Mouse (Mus musculus) hindbrain, embryonic 11.5 days (tissue): ENCODE measurements around the gene Bcl11b. TPM values are rescaled to one million over a fixed set of nuclear protein-coding genes. Genes with fewer than 3 reads are reported as not detected.

Experiments used
- polyA plus RNA-seq: library from polyadenylated mRNA; unstranded; fragments of >200 nt; fragmentation: Nextera tagmentation; extraction: Ambion mirVana; gene quantifications from 2 replicates; pipeline ENCODE4 v1.2.1, GENCODE M21; 2014

Bcl11b gene
- polyA plus RNA-seq, 1 experiment from 2014 or later: 6.8 TPM

Other genes with a start within 250 kb of the Bcl11b start
- gene Setd3, start 175.7 kb upstream of the Bcl11b start, polyA plus RNA-seq: 90.7 and 92.1 TPM in 2 replicates
- gene Ccnk, start 176.0 kb upstream of the Bcl11b start, polyA plus RNA-seq: 8.6 and 10.6 TPM in 2 replicates